Mouse (Mus musculus) retina, postnatal 7 days (tissue): ENCODE results near the gene Wdr5b.

Experiments
- DNase-seq: peaks from one replicate; pipeline ENCODE4 v3.0.0-alpha.2; 2012; ENCODE audit warnings: low read depth, low spot score

The Wdr5b gene

DNA sequence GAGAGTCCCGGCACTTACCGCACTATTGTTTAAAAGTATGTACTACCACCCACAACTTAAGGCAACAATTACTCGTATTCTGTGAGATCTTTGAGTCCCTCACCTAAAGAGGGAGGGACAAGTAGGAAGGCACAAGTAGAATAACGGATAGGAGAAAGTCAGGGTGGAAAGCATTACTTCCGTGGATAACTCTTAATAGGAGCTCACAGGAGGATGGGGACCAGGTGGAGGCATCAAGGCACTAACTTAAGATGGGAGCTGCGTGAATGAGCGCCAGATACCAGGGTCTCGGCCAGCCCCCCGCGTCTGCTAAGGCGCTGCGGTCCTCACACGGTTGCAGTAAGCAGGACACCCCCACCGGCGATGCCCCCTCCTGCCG, 30.1 kb downstream of the Wdr5b start:
- DNase-seq, result no peak

DNA sequence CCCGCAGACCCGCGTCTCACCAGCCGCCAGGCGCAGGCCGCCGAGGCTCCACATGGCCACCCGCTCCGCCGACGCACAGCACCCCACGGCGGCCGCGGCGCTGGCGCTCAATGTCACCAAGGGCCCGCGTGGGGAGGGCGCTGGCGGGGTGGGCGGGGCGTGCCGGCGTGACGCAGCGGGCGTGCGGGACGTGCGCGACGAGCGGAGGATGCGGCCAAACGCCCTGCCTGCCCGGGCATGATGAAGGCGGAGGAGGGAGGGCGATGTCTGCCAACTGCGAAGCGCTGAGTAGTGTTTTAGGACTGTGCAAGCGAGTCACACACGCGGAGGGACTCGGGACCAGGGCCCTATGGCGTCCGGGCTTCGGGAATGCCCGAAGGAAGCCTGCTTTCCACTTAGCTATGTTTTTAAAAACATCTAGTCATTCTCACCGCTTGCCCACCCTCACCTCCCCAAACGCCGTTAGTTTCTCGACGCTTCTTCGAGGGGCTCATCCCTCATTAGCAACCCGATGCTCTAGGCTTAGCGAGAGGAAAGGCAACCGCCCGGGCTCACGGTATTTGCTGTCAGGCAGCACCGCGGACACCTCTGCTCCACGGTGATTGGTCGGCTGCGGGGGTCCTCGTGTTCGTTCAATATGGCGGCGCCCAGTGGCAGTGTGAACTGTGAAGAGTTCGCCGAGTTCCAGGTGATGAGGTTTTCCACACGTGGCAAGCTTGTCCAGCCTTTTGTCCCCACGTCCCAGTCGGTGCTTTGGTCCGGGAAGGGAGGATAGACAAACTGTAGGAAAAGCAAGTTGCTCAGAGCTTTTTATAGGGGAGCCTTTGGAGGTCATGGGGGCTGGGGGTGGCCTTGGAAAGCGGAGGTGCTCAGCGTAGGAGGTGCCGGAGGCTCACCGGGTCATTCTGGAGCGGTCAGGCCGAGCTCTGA, 30.7 kb downstream of the Wdr5b start, which contains the start of the genes Fam162a and Ccdc58:
Gene Fam162a (minus strand): TSS at position 145 of the 930 bp plus-strand sequence.
Gene Ccdc58 (plus strand): TSS at position 236 of the 930 bp plus-strand sequence.
- peak; percentile 87 for DNase-seq

DNA sequence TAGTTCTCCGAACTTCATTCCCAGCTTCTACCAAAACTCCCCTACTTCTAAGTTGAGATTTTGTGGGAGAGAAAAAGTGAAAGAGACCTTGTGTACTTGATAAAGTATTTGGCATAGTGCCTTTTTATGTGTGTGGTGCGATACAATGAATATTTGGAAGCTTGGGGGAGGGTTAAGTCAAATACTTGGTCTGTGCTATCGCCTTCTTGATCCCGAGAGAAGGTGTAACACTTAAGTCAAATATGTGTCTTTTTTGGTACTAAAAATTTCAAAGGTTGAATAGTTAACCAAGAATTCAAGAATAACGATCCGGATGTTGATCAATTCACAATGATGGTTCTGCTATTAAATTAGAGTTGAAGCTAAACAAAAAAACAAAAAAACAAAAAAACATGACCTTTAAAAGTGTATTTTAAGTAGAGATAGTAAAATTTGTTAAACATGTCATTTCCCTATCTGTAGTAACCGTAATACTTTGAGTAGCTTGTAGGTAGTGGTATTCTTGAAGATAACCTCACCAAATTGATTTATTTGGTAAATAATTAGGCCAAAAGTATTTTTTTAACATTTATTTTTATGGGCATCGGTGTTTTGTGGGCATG, 31.5 kb downstream of the Wdr5b start:
- no peak for DNase-seq

DNA sequence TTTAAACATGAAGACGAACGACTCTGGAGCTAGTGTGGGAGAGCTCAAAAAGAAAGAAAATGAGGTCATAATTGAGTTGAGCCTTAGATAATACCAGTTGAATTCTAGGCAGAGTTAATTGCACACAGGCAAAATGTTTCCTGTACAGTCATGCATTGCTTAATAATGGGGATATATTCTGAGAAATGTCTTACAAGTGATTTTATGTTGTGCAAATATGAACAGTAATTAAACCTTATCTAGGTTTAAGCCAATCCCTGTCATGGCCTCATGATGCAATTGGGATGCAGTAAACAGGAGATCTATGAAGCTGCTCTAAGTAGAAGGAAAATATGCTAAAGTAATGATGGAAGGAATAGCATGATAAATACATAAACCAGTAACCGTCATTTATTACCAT, 33.8 kb downstream of the Wdr5b start:
- no peak for DNase-seq

DNA sequence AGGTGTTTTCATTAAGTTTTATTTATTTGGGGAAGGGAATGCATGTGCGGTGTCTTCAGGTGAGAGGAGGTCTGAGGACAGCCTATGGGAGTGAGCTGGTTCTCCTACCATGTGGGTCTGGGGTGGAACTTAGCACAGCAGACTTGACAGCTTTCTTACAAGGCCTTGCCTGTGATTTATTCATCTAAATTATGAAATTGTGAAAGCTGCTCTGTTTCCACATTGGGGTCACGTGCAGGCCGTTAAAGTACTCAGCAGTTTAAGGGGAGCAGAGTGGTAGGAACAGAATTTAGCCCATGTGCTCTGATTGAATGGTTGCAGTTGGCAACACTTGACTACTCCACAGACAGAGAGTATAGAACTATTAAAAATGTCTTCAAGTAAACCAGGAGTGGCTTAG, 38.9 kb downstream of the Wdr5b start:
- no peak for DNase-seq

DNA sequence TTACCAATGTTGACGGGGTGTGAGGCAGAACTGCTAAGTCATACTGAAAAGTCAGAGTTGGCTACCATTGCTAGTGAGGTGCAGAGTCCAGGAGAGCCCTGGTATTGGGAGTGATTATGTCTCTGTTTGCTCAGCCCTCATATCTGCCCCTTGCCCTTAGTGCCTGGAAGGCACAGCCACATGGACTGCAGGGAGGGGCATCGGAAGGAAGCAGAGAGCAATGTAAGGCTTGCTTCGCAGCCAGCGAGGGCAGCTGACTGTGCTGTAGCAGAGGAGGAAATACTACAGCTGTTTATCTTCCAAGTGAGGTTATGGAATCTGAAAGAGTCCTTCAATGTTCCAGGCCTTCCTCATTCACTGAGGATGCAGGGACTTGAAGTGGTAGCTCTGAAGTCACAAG, 46.9 kb downstream of the Wdr5b start:
- no peak for DNase-seq

DNA sequence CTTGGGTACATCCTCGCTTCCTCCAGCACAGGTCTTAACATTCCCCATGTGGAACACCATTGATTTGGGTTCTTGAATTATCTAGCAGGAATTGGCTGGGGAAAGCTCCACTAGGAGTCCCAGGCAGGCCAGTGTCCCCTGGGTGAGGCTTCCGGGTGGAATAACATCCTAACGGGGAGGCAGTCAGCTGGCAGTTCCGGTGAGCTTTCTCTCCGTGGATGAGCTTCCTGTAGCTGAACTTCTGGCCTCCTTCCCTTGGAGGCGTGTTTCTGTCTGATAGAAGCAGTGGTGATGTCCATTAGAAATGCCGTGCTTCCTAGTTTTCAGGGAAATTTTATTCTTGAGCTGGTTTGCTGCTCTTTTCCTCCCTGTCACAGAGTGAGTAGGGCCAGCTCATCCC, 48.1 kb downstream of the Wdr5b start:
- no peak for DNase-seq

DNA sequence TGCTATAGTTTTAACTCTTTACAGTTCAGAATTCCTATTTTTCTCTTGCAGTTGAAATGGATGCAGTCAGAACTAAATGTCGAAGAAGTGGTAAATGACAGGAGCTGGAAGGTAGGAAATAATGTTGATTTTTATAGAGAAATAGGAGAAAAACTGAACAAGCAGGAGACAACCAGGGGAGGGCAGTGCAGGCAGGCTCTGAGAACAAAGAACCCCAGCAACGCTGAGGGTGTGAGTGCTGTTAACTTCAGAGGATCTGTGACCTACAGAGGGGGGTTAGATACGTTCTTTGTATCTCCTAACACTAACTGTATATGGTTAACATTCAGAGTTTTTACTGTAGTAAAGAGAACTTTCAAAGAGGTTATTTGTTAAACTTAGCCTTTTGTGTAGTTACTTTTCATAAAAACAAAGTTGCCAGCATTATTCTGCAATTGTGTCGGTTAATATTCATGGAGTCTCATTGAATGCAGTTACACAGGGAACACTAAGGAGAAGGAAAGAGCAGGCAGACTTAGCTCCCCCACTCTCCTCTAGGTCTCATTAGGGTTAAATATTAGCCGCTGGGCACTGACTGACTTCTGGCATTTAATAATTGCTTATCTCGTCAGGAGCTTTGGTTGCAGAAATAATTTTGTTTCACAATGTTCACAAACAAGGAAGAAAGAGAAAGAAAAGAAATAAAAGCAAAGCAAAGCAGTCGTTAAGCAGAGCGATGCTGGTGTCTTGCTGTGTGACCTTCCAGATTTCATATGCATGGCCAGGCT, 49.0 kb downstream of the Wdr5b start:
- no peak for DNase-seq

DNA sequence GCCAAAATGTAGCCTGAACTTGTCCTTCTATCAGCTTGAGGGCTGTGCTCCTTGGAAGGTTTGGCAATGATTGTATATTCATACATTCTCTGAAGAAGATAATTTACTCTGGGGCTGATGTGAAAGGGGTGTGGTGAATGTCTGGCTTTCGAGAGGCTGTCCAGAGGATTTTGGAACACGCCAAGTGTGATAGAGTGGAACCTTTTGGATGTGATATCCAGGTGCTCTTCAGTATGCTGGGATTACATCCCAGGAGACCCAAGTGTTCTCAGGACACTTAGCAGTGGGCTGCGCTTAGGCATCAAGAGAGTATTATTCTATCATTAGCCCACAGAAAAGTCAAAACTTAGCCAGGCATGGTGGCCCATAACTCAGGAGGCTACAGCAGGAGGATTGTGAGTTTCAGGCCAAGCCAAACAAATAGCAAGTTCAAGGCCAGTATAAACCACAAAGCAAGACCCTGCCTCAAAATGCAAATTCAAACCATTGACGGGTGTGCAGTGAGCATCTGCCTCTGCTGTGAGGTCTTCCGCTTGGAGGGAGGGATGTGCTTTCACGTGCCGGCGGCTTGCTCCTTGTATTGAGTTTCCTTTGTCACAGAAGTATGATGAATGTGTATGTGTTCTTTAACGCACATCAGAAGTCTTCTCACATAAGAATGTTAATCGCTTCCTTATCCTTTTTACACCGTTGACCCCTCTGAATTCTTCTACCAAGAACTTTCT, 50.0 kb downstream of the Wdr5b start:
- DNase-seq, result no peak
